Mouse (Mus musculus): ENCODE measurements around the gene Spic.

DNA sequence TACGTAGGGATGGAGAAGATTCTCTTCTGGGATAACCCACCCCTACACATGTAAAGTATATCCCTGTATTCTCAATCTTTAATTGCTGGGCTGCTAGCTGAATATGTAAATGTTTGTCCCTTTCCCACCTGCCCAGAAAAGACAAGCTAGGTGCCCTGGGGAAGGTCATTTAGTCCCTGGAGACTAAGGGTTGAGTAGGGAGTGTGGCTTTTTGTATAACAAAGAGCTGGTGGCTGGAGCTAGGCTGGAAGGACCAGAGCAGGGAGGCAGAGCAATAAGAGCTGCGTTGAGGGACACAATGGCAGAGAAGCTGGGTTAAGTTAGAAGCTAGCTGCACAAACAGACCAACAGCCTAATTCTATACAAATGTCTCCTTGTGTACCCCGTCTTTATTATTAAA lies 58.6 kb downstream of the Spic start:
- TF ChIP-seq CTCF (IDR thresholded peaks at IDR 0.05) (no peak), EP300 (IDR thresholded peaks at IDR 0.05) (no peak)

All from lung, postnatal 0 days (tissue).